Mouse (Mus musculus) liver, postnatal 0 days (tissue): ENCODE measurements around the gene Rps26.

ENCODE experiments used
- CTCF ChIP-seq: sonication (generic); IDR thresholded peaks from 2 replicates; pipeline ENCODE4 v1.5.1; 2016; ENCODE audit warnings: antibody characterized with exemption, low read depth
- EP300 ChIP-seq: IDR thresholded peaks from 2 replicates; pipeline ENCODE4 v1.6.1; 2016; ENCODE audit warnings: antibody characterized with exemption, low read depth, mild to moderate bottlenecking

DNA sequence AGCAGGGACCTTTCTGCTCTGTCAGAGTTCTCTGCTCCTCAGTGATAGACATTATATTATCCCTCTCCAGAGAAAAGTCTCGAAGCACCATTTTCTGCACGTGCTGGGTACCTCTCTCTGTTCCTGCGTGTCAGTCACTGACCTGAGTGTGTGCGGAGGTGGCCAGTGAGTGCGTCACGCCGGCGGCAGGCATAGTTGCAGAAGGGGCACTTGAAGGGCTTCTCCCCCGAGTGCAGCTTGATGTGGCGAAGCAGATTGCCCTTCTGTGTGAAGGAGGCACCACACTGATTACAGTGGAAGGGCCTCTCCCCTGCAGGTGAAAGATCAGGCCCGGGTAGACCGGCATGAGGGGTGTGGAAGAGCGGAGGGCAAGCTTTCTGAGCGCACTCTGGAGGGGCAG, 13.5 kb upstream of the Rps26 start:
- TF ChIP-seq CTCF = no peak
- TF ChIP-seq EP300 = no peak
